8 mouse cellular contexts compared by ENCODE assay signal in genomic region chr4:140679723-140680380, GRCm38 (mm10). TPM values are rescaled to one million over a fixed set of nuclear protein-coding genes. Genes with fewer than 3 reads are reported as not detected.
DNase-seq lines count a peak whose midpoint lies in the region; ATAC-seq lines count a peak whose summit lies in the region.

No protein-coding gene starts in this region.

- no peak overlapping the region for H3K9ac ChIP-seq in hindbrain, embryonic 15.5 days

- no peaks in the 10 kb centered on the region for H3K27me3 ChIP-seq in hindbrain, embryonic 15.5 days

- peak; percentile 71 for DNase-seq in cerebellum, adult 11 months
- DNase-seq in cerebellum, postnatal 10 days, result peak; percentile 93 to 97
- DNase-seq in frontal cortex, postnatal 36 days (ENCODE audit: low spot score in 2 of 2), result peak; percentile 82 to 83
- peak; percentile 75 to 77 for DNase-seq in layer of hippocampus, postnatal 36 days
- DNase-seq in lung, postnatal 25 days (ENCODE audit: low spot score), result peak; percentile 86
- DNase-seq in skeletal muscle tissue, adult 2 months (ENCODE audit: low read depth, low spot score), result peak; percentile 82

- WGBS in hindbrain, embryonic 15.5 days, result 27% methylated on average over 16 of the region's 18 CpGs

- ATAC-seq in cerebellum, adult (ENCODE audit: insufficient number of reproducible peaks, low FRiP score, low TSS enrichment), result no peak
- ATAC-seq in hindbrain, embryonic 15.5 days (ENCODE audit: low FRiP score, low read depth), result no peak

- no peak overlapping the region for H3K27ac ChIP-seq in hindbrain, embryonic 15.5 days (replicated peaks)

- H3K4me2 ChIP-seq in hindbrain, embryonic 15.5 days, result peak overlapping the region; percentile 19; the same call in 1 of the 2 replicates

- H3K4me1 ChIP-seq in hindbrain, embryonic 15.5 days (replicated peaks), result peaks cover 16% of the 10 kb centered on the region

- no peak overlapping the region for H3K4me3 ChIP-seq in hindbrain, embryonic 15.5 days

- no peaks in the 10 kb centered on the region for H3K9me3 ChIP-seq in hindbrain, embryonic 15.5 days

- no peaks in the 10 kb centered on the region for H3K36me3 ChIP-seq in hindbrain, embryonic 15.5 days

RNA-seq across cellular contexts. Expression of gene Arhgef10l, which starts 14.0 kb away (rescaled TPM):
- polyA plus RNA-seq in hindbrain, embryonic 15.5 days (2015; fragmentation: Nextera tagmentation; extraction: Ambion mirVana), result 26.2 and 28.2 TPM in 2 replicates
- 10 to 100 TPM; 41.7 to 43.9 TPM for total RNA-seq in layer of hippocampus, postnatal 36 days (2021)

RNA-seq across cellular contexts. Expression of gene Rcc2, which starts 20.5 kb away (rescaled TPM):
- polyA plus RNA-seq in hindbrain, embryonic 15.5 days (2015; fragmentation: Nextera tagmentation; extraction: Ambion mirVana), result 25.0 and 28.8 TPM in 2 replicates
- total RNA-seq in layer of hippocampus, postnatal 36 days (2021), result 10 to 100 TPM; 87.9 to 90.7 TPM
